Mouse (Mus musculus) cerebellum, adult 11-12 months (tissue): Measurements from ENCODE around the gene Pex3.
"Not testable (repeated sequence)": the region's sequence is repeated elsewhere in the genome, so short reads cannot be mapped to it uniquely, and the experiment has no call there.

Experiments used
- DNase-seq: peaks from one replicate; pipeline ENCODE4 v3.0.0; 2022

Gene Pex3

GRCm38 (mm10) chr10:13534751-13535150 is 18.2 kb downstream of the Pex3 start:
- no peak for DNase-seq

GRCm38 (mm10) chr10:13528155-13528554 is 24.8 kb downstream of the Pex3 start:
- no peak for DNase-seq

- no peak for DNase-seq
Measured at GRCm38 (mm10) chr10:13521857-13522256, 31.1 kb downstream of the Pex3 start.

GRCm38 (mm10) chr10:13502371-13502770 is 50.6 kb downstream of the Pex3 start:
- DNase-seq, result no peak

GRCm38 (mm10) chr10:13501533-13501932 is 51.4 kb downstream of the Pex3 start:
- not testable (repeated sequence) for DNase-seq

- DNase-seq, result peak; percentile 88
Measured at GRCm38 (mm10) chr10:13500938-13501496, 51.9 kb downstream of the Pex3 start.

GRCm38 (mm10) chr10:13500473-13500872 is 52.5 kb downstream of the Pex3 start:
- no peak for DNase-seq

GRCm38 (mm10) chr10:13499331-13499730 is 53.6 kb downstream of the Pex3 start, which contains the start of gene Fuca2:
TSS of gene Fuca2 (plus strand) at chr10:13499540.
- DNase-seq, result no peak

GRCm38 (mm10) chr10:13496315-13496714 is 56.6 kb downstream of the Pex3 start:
- DNase-seq, result no peak

- DNase-seq, result no peak
Measured at GRCm38 (mm10) chr10:13493978-13494686, 58.8 kb downstream of the Pex3 start.

GRCm38 (mm10) chr10:13489671-13490070 is 63.3 kb downstream of the Pex3 start:
- no peak for DNase-seq

GRCm38 (mm10) chr10:13485958-13486357 is 67.0 kb downstream of the Pex3 start:
- no peak for DNase-seq

- DNase-seq, result no peak
Measured at GRCm38 (mm10) chr10:13479341-13479740, 73.6 kb downstream of the Pex3 start.

GRCm38 (mm10) chr10:13475121-13475520 is 77.8 kb downstream of the Pex3 start:
- DNase-seq, result no peak

GRCm38 (mm10) chr10:13474568-13474955 is 78.4 kb downstream of the Pex3 start:
- DNase-seq, result no peak
